Mouse (Mus musculus) MEL (cell line): Measurements from ENCODE around the gene Ppp1r14c. TPM values are rescaled to one million over a fixed set of nuclear protein-coding genes. Genes with fewer than 3 reads are reported as not detected.

Experiments
- DNase-seq: peaks from one replicate; pipeline ENCODE4 v3.0.0; 2011; ENCODE audit warnings: low read depth, low spot score
- H3K27ac ChIP-seq: 2 replicates; pipeline ENCODE4 v1.5.1; 2012; ENCODE audit warnings: low read depth, mild to moderate bottlenecking, control low read depth, low read length, moderate library complexity; ENCODE audit not compliant: control insufficient read depth
- H3K27me3 ChIP-seq, 2 experiments: fragments of 150-350 bp in 1 of 2; sonication (generic) in 1 of 2; 2 replicates each; pipeline ENCODE4 v1.6.1; 2012; ENCODE audit warnings: low read length in 2 of 2, mild to moderate bottlenecking in 2 of 2, improper control_type of control experiment in 1 of 2, moderate library complexity in 1 of 2; ENCODE audit not compliant: insufficient read depth in 2 of 2, control insufficient read depth in 1 of 2
- H3K36me3 ChIP-seq, 2 experiments: 2 replicates each; pipeline ENCODE4 v1.6.1; 2012 to 2014; ENCODE audit warnings: low read length in 2 of 2, improper control_type of control experiment in 1 of 2, inconsistent platforms in 1 of 2, mild to moderate bottlenecking in 1 of 2; ENCODE audit not compliant: insufficient read depth in 2 of 2, control insufficient read depth in 1 of 2
- H3K4me1 ChIP-seq, 2 experiments: fragments of 150-350 bp in 1 of 2; sonication (generic) in 1 of 2; 2 replicates each; pipeline ENCODE4 v1.6.1; 2012; ENCODE audit warnings: low read length in 2 of 2, improper control_type of control experiment in 1 of 2, mild to moderate bottlenecking in 1 of 2; ENCODE audit not compliant: insufficient read depth in 2 of 2, control insufficient read depth in 1 of 2
- H3K4me3 ChIP-seq, 2 experiments: fragments of 150-350 bp in 1 of 2; sonication (generic) in 1 of 2; 2 replicates each; pipeline ENCODE4 v1.5.1; 2012; ENCODE audit warnings: low read depth in 2 of 2, low read length in 2 of 2, mild to moderate bottlenecking in 2 of 2, moderate library complexity in 2 of 2, control low read depth in 1 of 2, improper control_type of control experiment in 1 of 2; ENCODE audit not compliant: control insufficient read depth in 1 of 2, insufficient read depth in 1 of 2
- H3K79me2 ChIP-seq: 2 replicates; pipeline ENCODE4 v1.6.1; 2012; ENCODE audit warnings: mild to moderate bottlenecking, low read length, moderate library complexity; ENCODE audit not compliant: control insufficient read depth, poor library complexity, insufficient read depth
- H3K9ac ChIP-seq: 2 replicates; pipeline ENCODE4 v1.6.1; 2012; ENCODE audit warnings: low read depth, mild to moderate bottlenecking, control low read depth, low read length, moderate library complexity; ENCODE audit not compliant: control insufficient read depth, poor library complexity, severe bottlenecking
- H3K9me3 ChIP-seq: fragments of 150-350 bp; sonication (generic); replicated peaks from 2 replicates; pipeline ENCODE4 v1.6.1; 2012; ENCODE audit warnings: mild to moderate bottlenecking, low read length, improper control_type of control experiment, moderate library complexity; ENCODE audit not compliant: insufficient read depth
- CHD2 ChIP-seq: IDR thresholded peaks from 2 replicates; pipeline ENCODE4 v1.6.1; 2011; ENCODE audit warnings: low read length, improper control_type of control experiment
- CTCF ChIP-seq, 3 experiments: IDR thresholded peaks in 2 of 3; conservative IDR thresholded peaks in 1 of 3; 2 replicates each; pipeline ENCODE4 v1.5.1; 2011 to 2012; ENCODE audit warnings: low read length in 3 of 3, low read depth in 2 of 3, mild to moderate bottlenecking in 2 of 3, improper control_type of control experiment in 1 of 3, inconsistent platforms in 1 of 3, mixed read lengths in 1 of 3, moderate library complexity in 1 of 3; ENCODE audit not compliant: control insufficient read depth in 1 of 3, insufficient read depth in 1 of 3, poor library complexity in 1 of 3, severe bottlenecking in 1 of 3
- EP300 ChIP-seq, 2 experiments: IDR thresholded peaks; 2 replicates each; pipeline ENCODE4 v1.6.1; 2011; ENCODE audit warnings: improper control_type of control experiment in 2 of 2, low read length in 2 of 2, low read depth in 1 of 2, mild to moderate bottlenecking in 1 of 2
- GABPA ChIP-seq: IDR thresholded peaks from 2 replicates; pipeline ENCODE4 v1.6.1; 2012; ENCODE audit warnings: low read depth, mild to moderate bottlenecking, inconsistent platforms, low read length, improper control_type of control experiment, moderate library complexity
- GATA1 ChIP-seq: IDR thresholded peaks from 2 replicates; pipeline ENCODE4 v1.6.1; 2011; ENCODE audit warnings: low read depth, low read length, improper control_type of control experiment
- HCFC1 ChIP-seq: IDR thresholded peaks from 2 replicates; pipeline ENCODE4 v1.6.1; 2012; ENCODE audit warnings: low read depth, mild to moderate bottlenecking, inconsistent platforms, low read length, improper control_type of control experiment, moderate library complexity
- JUND ChIP-seq: IDR thresholded peaks from 2 replicates; pipeline ENCODE4 v1.6.1; 2011; ENCODE audit warnings: low read depth, mild to moderate bottlenecking, improper control_type of control experiment, low read length
- KAT2A ChIP-seq: conservative IDR thresholded peaks from 2 replicates; pipeline ENCODE4 v1.6.1; 2012; ENCODE audit warnings: low read depth, low read length, improper control_type of control experiment, inconsistent platforms
- MAFK ChIP-seq: IDR thresholded peaks from 2 replicates; pipeline ENCODE4 v1.6.1; 2011; ENCODE audit warnings: low read depth, mild to moderate bottlenecking, low read length, improper control_type of control experiment, borderline replicate concordance
- MEF2A ChIP-seq: IDR thresholded peaks from 2 replicates; pipeline ENCODE4 v1.6.1; 2014; ENCODE audit warnings: low read depth, mild to moderate bottlenecking, inconsistent platforms, low read length, improper control_type of control experiment; ENCODE audit not compliant: poor library complexity, insufficient replicate concordance, severe bottlenecking; ENCODE audit errors: extremely low read depth
- MYB ChIP-seq: IDR thresholded peaks from 2 replicates; pipeline ENCODE4 v1.6.1; 2011; ENCODE audit warnings: mild to moderate bottlenecking, low read depth, low read length, improper control_type of control experiment
- MYC ChIP-seq: IDR thresholded peaks from 2 replicates; pipeline ENCODE4 v1.6.1; 2011; ENCODE audit warnings: low read depth, mild to moderate bottlenecking, low read length, improper control_type of control experiment, moderate library complexity
- POLR2AphosphoS5 ChIP-seq: IDR thresholded peaks from 2 replicates; pipeline ENCODE4 v1.6.1; 2012; ENCODE audit warnings: low read depth, borderline replicate concordance, mild to moderate bottlenecking, inconsistent platforms, low read length, moderate library complexity, mixed read lengths
- RCOR1 ChIP-seq: IDR thresholded peaks from 2 replicates; pipeline ENCODE4 v1.6.1; 2012; ENCODE audit warnings: low read depth, mild to moderate bottlenecking, inconsistent platforms, low read length, improper control_type of control experiment
- SIN3A ChIP-seq: IDR thresholded peaks from 2 replicates; pipeline ENCODE4 v1.6.1; 2012; ENCODE audit warnings: low read length, improper control_type of control experiment, inconsistent platforms
- TAL1 ChIP-seq: IDR thresholded peaks from 2 replicates; pipeline ENCODE4 v1.6.1; 2012; ENCODE audit warnings: mild to moderate bottlenecking, inconsistent platforms, low read length, moderate library complexity, mixed read lengths
- TCF12 ChIP-seq: IDR thresholded peaks from 2 replicates; pipeline ENCODE4 v1.6.1; 2014; ENCODE audit warnings: low read depth, mild to moderate bottlenecking, inconsistent platforms, low read length, improper control_type of control experiment, moderate library complexity
- USF2 ChIP-seq, 2 experiments: IDR thresholded peaks; 2 replicates each; pipeline ENCODE4 v1.6.1; 2011 to 2012; ENCODE audit warnings: improper control_type of control experiment in 2 of 2, low read length in 2 of 2, borderline replicate concordance in 1 of 2, inconsistent platforms in 1 of 2, low read depth in 1 of 2, mild to moderate bottlenecking in 1 of 2; ENCODE audit not compliant: insufficient read depth in 1 of 2
- ZC3H11A ChIP-seq: IDR thresholded peaks from 2 replicates; pipeline ENCODE4 v1.6.1; 2012; ENCODE audit warnings: low read depth, mild to moderate bottlenecking, inconsistent platforms, low read length, improper control_type of control experiment
- ZMIZ1 ChIP-seq: IDR thresholded peaks from 2 replicates; pipeline ENCODE4 v1.6.1; 2012; ENCODE audit warnings: low read depth, mild to moderate bottlenecking, inconsistent platforms, low read length, improper control_type of control experiment, moderate library complexity
- ZNF384 ChIP-seq: IDR thresholded peaks from 2 replicates; pipeline ENCODE4 v1.6.1; 2012; ENCODE audit warnings: low read depth, mild to moderate bottlenecking, inconsistent platforms, low read length, improper control_type of control experiment
- polyA plus RNA-seq, 2 experiments: library from polyadenylated mRNA; stranded (reverse) in 1 of 2; unstranded in 1 of 2; fragments of >175 nt in 1 of 2; fragments of >200 nt in 1 of 2; gene quantifications; 2 replicates each; pipeline versions ENCODE4 v1.2.1 to v1.2.4; 2012; ENCODE audit warnings: low replicate concordance in 2 of 2, low read depth in 1 of 2; ENCODE audit not compliant: insufficient read length in 2 of 2, insufficient read depth in 1 of 2, missing spikeins in 1 of 2
- total RNA-seq: library from RNA; depleted of rRNA; stranded (reverse); fragments of 300-350 nt; gene quantifications from 2 replicates; pipeline ENCODE4 v1.2.3, GENCODE M21; 2012

The Ppp1r14c gene
- total and polyA plus RNA-seq, 3 experiments, result not detected

GRCm38 (mm10) chr10:3414813-3415212 lies 49.0 kb downstream of the Ppp1r14c start:
- no peak overlapping the region for H3K9ac ChIP-seq
- no peaks in the 10 kb centered on the region for H3K9me3 ChIP-seq
- DNase-seq, result no peak
- no peak overlapping the region for H3K27ac ChIP-seq
- no peaks in the 10 kb centered on the region for H3K27me3 ChIP-seq
- no peak overlapping the region for H3K4me3 ChIP-seq
- H3K4me1 ChIP-seq, result no peaks in the 10 kb centered on the region
- no peaks in the 10 kb centered on the region for H3K36me3 ChIP-seq
- H3K79me2 ChIP-seq, result no peaks in the 10 kb centered on the region
- TF ChIP-seq MYB, result no peak
- TF ChIP-seq MYC, result no peak
- no peak for TF ChIP-seq CHD2
- TF ChIP-seq KAT2A, result no peak
- TF ChIP-seq CTCF (IDR thresholded peaks at IDR 0.05 in 2 of 3, conservative IDR thresholded peaks at IDR 0.05 in 1 of 3; ENCODE audit: control insufficient read depth in 1 of 3, insufficient read depth in 1 of 3, low read depth in 2 of 3, low read length in 3 of 3, poor library complexity in 1 of 3, severe bottlenecking in 1 of 3), result no peak
- no peak for TF ChIP-seq RCOR1
- TF ChIP-seq TCF12, result no peak
- no peak for TF ChIP-seq GABPA
- TF ChIP-seq SIN3A, result no peak
- TF ChIP-seq JUND, result no peak
- TF ChIP-seq GATA1, result no peak
- TF ChIP-seq ZNF384, result no peak
- no peak for TF ChIP-seq TAL1
- no peak for TF ChIP-seq USF2 (IDR thresholded peaks at IDR 0.05; ENCODE audit: borderline replicate concordance in 1 of 2, insufficient read depth in 1 of 2, low read depth in 1 of 2, low read length in 2 of 2)
- no peak for TF ChIP-seq ZMIZ1
- no peak for TF ChIP-seq HCFC1
- no peak for TF ChIP-seq MAFK
- TF ChIP-seq EP300 (IDR thresholded peaks at IDR 0.05; ENCODE audit: low read depth in 1 of 2, low read length in 2 of 2), result no peak
- no peak for TF ChIP-seq POLR2AphosphoS5

- H3K36me3 ChIP-seq, result no peaks in the 10 kb centered on the region
- no peak overlapping the region for H3K4me3 ChIP-seq
- no peak overlapping the region for H3K27ac ChIP-seq
- H3K79me2 ChIP-seq, result no peaks in the 10 kb centered on the region
- H3K9me3 ChIP-seq, result no peaks in the 10 kb centered on the region
- DNase-seq, result no peak
- no peaks in the 10 kb centered on the region for H3K4me1 ChIP-seq
- H3K9ac ChIP-seq, result no peak overlapping the region
- no peaks in the 10 kb centered on the region for H3K27me3 ChIP-seq
- TF ChIP-seq MEF2A, result no peak
- no peak for TF ChIP-seq MYC
- TF ChIP-seq ZNF384, result no peak
- TF ChIP-seq HCFC1, result no peak
- TF ChIP-seq ZMIZ1, result no peak
- TF ChIP-seq JUND, result no peak
- TF ChIP-seq ZC3H11A, result no peak
- no peak for TF ChIP-seq SIN3A
- TF ChIP-seq, all 39 proteins: peak for 0
These were observed 50.7 kb downstream of the Ppp1r14c start for GRCm38 (mm10) chr10:3416565-3416964.
